Mouse (Mus musculus) testis, postnatal 14 days (tissue): ENCODE data around the gene Gm20388.

Experiments
- DNase-seq: peaks from one replicate; pipeline ENCODE4 v3.0.0; 2021; ENCODE audit warnings: low spot score

Gm20388 gene

DNA sequence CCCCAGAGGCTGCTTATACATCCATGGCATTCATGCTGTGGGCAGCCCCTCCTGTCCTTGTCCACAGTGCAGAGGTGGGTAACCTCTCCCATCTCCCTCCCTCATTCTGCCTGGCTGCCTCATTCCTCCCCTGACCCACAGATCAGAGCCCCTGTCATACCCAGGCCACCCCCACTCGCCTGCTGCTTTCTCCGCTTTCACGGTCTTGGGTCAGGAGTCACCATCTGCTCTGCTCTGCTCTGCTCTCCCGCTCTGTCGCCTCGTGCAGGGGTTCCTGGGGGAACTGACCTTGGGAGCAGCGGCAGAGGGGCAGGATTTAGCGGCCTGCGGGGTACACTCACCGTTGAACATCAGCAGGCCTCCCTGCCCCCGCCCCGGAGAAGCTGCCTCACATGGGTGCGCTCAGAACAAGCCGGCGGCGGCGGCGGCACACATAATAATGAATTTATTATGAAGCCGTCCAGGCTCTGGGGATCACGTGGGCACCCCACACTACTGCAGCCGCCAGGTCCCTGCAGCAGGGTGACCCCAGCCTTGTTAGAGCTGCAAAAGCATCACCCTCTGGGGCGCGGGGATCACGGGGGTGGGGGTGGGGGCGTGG, 638.8 kb downstream of the Gm20388 start:
- no peak for DNase-seq

DNA sequence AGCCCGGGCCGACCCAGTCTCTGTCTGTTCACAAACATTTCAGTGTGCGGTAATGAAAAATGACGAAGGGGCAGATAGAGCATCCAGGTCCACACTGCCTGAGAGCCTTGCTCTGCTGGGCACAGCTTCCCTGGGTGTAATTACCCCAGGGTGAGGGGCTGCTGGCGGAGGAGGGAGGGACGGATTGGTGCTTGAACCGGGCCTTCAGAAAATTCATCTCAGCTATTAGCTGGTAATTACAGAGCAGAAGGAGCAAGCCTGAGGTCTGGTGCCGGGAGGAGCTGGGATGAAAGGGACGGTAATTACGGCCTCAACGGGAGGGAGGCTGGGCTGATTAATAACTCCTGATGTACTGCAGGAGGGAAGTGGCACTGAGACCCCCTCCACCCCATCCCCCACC, 639.3 kb downstream of the Gm20388 start:
- no peak for DNase-seq

GRCm38 (mm10) chr8:120550430-120550829, 639.8 kb downstream of the Gm20388 start:
- DNase-seq, result no peak

- no peak for DNase-seq
These were observed 640.5 kb downstream of the Gm20388 start for GRCm38 (mm10) chr8:120550937-120551676.

- DNase-seq, result no peak
These were observed 641.0 kb downstream of the Gm20388 start for GRCm38 (mm10) chr8:120551677-120551980.

GRCm38 (mm10) chr8:120552509-120552908, 641.9 kb downstream of the Gm20388 start:
- DNase-seq, result no peak

DNA sequence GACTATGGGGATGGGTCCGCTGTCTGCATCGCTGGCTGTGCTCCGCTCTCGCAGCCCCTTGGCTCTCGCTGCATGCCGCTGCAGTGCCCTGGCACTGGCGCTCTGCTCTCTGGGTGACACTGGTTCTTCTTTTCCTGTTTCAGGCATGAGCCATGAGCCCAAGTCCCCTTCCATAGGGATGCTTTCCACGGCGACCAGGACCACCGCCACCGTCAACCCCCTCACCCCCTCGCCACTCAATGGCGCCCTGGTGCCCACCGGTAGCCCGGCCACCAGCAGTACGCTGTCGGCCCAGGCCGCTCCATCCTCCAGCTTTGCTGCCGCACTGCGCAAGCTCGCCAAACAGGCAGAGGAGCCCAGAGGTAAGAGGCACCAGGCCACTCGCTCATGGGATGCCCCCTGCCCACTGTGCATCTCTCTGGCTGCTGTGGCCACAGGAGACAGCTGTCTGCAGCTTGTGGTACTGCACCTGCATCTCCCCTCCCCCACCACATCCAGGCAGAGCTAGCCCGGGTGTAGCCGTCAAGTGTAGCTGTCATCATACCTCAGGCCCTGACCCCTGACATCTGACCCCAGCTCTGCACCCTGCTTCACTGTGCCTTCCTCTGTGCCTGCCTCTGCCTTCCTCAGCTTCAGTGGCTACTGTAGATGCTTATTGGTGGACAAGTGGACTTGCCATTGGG, 642.9 kb downstream of the Gm20388 start:
- no peak for DNase-seq

GRCm38 (mm10) chr8:120554466-120555039, 643.9 kb downstream of the Gm20388 start:
- no peak for DNase-seq

- DNase-seq, result no peak
These were observed 645.7 kb downstream of the Gm20388 start for GRCm38 (mm10) chr8:120556198-120556892.

- DNase-seq, result peak; percentile 87
These were observed 646.7 kb downstream of the Gm20388 start for GRCm38 (mm10) chr8:120557170-120557965.

DNA sequence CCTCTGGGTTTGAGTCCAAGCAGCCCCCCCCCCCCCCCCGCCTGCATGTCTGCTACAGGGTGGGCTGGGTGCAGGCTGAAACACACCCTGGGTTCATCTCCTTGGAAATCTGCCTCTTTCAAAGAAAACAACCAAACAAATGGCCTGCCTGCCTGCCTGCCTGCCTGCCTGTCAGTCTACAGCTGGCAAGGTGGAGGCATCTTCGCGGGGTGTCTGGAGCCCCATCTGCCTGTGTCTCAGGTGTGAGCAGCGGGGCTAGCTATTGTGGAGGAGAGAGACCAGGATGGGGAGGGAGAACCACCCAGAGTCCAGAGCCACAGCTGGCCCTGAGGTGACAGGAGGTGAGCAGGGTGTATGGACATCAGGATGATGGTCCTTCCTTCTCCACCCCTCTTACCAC, 647.5 kb downstream of the Gm20388 start:
- no peak for DNase-seq

DNA sequence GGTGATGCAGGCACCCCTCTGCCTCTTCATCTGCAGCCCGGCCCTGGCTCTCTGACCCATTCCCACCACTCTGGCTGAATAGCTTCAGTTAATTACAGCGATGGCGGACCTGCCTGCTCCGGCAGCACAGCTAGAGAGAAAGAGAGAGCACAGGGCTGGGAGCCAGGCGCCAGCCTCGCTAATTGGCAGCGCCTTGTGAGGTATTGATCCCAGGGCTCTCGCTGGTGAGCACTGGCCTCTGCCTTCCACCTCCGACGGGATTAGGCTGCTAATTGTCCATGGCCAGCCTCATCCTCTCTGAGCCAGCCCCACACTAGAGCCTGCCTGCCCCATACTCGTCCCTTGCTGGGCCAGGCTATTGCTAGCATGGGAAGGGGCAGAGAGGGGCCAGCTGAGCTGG, 649.0 kb downstream of the Gm20388 start:
- no peak for DNase-seq

GRCm38 (mm10) chr8:120560535-120560934, 649.9 kb downstream of the Gm20388 start:
- DNase-seq, result no peak

DNA sequence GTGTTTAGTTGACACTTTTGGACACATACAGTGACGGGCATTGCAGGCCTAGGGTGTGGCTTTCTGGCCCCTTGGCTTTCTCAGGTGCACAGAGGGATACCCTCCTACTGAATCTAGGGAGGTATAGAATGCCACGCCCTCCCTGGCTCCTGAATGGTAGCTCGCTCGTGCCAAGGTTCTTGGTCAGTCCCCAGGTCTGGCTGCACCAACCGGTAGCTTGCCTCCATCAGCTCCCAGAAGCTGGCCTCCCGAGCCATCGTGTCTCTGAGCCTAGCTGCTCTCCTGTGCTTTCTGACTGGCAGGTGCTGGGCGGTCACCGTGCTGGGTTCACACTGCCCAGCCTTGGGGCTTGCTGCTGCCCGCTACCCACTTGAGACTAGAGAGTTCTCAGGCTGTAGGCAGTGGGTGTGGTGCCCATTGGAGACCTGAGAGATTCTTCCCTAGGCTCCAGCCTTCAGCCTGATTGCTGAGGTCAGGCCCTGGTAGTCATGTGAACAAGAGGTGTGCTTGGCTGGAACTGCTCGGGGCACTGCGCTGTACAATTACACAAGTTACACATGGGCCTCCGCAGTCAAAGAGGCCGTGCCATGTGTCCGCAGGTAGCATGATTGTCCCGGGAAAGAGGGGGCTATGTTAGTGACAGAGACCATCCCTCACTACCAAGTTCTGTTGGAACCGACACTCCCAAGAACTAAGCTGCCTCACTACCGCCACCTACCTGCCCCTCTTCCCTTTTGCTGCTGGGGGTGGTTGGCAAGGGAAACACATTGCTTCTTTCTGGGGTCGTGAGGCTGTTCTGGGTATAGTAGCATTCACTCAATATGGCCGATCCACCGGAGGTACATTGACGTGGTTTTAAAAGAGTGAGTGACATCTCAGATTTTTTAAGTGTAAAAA, 651.1 kb downstream of the Gm20388 start:
- DNase-seq, result no peak

DNA sequence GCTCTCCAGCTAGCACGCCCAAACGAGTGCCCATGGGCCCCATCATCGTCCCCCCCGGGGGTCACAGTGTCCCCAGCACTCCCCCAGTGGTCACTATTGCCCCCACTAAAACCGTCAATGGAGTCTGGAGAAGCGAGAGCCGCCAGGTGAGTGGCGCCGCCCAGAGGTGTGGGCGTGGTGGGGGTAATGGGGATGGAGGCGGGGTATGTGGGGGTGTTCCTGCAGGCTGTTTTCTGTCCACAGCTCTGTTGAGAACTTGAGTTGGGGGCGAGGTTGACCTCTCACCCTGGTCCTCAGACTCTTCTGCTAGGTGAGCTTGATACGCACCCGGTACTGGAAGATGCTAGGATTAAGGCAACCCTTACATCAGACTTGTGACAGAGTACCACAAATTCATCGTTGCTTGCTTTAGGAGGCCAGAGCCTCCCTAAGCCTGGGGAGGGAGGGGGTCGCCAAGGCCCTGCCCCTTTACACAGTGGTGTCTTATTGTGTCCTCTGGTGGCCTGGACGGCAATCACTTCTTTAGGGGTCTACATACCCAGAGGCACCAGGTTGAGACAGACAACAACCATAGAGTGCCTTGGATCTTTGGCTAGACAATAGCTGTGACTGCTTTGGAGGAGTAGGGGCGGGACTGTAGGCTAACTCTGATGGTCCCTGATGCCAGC, 652.2 kb downstream of the Gm20388 start:
- no peak for DNase-seq

- DNase-seq, result no peak
These were observed 652.7 kb downstream of the Gm20388 start for GRCm38 (mm10) chr8:120563348-120563724.

DNA sequence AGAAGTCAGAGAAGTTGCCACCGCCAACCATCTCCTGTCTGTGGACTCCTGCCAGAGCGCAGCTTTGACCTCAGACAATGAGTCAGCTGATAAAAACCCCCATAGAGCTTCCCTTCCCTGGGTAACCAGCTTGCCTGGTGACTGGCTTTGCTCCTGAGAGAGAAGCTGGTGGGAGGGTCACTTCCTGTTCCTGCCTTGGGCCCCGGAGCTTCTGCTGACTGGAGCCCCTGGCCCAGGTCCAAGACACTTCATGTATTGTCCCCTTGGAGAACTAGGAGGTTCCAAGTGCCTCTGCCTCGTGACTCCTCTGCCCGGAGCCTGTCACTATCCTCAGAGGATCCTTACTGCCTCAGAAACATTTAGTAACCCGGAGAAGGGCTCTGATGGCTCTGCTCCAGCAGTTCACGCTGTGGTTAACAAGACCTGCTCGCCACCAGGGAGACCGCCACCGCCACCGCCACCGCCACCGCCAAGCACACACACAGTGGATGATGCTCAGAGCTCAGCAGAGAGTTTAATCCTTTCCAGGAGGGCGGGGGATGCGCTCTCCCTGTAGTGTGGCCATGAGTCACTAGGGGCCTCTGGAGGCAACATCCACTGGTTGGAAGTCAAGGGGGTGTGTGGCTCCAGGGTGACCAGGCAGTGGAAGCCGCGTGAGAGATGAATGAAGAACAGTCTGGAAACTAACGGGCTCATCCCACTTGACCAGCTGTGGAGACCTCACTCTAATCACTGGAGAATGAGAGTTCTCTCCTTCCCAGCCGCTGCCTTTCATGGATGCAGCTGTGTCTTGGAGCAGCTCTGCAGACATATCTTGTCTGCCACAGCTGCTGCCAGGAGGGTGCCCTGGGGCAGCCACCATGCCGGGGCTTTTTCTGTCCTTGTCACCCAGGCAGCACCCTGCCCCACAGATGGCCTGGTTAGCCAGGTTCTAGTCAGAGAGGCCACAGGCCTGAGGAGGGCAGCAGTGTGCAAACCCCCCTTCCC, 653.5 kb downstream of the Gm20388 start:
- DNase-seq, result peak; percentile 75

DNA sequence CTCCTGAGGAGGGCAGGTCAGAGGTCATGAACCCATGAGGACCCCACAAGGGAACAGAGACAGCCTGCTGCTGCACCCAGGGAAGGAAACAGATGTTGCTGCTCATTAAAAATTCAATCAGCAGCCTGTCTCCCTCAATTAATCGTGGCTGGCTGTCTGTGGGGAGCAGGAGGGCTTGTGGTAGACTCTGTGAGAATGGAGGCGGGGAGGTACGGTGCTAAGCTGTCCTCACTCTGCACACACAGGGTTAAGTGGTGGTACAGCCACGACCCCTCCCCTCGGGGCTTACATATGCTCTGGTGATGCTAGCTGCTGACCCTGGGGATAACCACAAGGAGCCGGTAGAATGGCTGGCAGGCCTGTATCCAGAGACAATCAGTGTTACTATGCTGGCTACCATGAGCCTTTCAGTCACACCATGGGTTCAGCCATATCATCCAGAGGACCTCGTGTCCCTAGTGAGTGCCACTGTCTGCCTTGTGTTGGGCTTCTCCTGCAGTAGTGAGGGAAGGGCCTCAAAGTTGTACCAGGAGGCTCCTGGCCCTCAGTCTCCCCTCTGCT, 654.6 kb downstream of the Gm20388 start:
- DNase-seq, result no peak

DNA sequence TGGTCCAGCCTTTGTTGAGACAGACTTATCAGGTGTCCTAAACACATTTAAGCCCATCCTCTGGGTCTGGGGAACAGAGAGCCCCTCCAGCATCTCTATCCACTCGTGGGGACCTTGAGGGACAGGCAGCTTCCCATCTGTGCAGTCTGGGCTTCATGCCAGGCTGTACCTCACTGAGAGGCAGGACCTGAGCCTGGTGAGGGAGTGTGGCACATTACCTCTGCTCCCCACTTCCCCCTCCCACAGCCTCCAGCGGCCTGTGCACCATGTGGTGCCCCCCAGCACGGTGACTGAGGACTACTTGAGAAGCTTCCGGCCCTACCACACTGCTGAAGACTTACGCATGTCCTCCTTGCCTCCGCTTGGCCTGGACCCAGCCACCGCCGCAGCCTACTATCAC, 656.0 kb downstream of the Gm20388 start:
- DNase-seq, result no peak
